Mouse (Mus musculus) ovary, adult 10 weeks (tissue): ENCODE measurements around the gene Parpbp. TPM values are rescaled to one million over a fixed set of nuclear protein-coding genes. Genes with fewer than 3 reads are reported as not detected.

Experiments used
- polyA plus RNA-seq: library from polyadenylated mRNA; stranded (reverse); fragments of 350-450 nt; fragmentation: Illumina TruSeq; extraction: RNeasy Lipid Tissue Mini Kit (QIAGEN cat#74804); gene quantifications from one replicate; pipeline ENCODE4 v1.2.3, GENCODE M21; 2014

The Parpbp gene
- polyA plus RNA-seq: 14.4 TPM

DNA sequence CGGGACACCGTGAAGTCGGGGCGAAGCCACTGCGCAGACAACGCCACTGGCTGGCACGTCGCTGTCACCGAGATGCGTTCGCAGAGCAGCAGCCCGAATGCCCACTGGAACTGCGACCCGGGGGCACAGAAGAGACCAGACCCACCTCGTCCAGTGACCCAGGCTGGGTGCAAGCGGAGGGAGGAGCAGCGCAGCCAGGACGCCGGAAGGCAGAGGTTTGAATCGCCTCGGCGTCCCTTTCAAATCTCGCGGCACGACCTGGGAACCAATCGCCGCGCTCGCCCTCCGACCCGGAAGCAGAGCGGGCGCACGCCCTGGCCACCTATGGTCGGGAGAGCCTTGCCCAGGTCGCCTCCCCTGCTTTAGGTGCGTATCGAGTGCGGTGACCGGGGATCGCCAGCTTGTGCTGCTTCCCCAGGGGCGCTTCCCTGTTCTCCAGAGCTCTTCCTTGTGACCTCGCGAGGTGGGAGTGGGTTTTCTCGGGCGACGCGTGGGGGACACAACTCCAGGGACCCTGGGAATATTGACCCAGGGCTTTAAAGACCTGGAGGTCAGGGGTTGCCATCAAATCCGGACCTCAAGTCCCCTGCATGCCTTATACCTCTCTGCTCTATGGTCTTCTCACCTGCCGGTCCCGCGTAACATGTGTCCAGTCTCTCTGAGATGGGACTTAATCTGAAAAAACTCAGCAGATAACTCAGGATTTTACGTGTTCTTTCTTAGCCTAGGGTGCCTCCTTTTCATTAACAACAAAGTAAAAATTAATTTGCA is at the start of gene Parpbp, which contains the start of gene Nup37:
Gene Parpbp (minus strand): TSS at position 235 of the 771 bp plus-strand sequence.
Gene Nup37 (plus strand): TSS at position 286 of the 771 bp plus-strand sequence.

GRCm38 (mm10) chr10:88090772-88091171 is 56.0 kb downstream of the Parpbp start, which contains the start of gene Pmch:
Gene Pmch (plus strand): TSS chr10:88091072.

Other genes starting within 250 kb of the Parpbp start
- not detected for gene Pmch, start 55.9 kb downstream of the Parpbp start, polyA plus RNA-seq
- 24.6 TPM for gene Nup37, start 51 bp upstream of the Parpbp start, polyA plus RNA-seq
- gene Washc3, start 54.2 kb upstream of the Parpbp start, polyA plus RNA-seq: 68.1 TPM
- gene Dram1, start 232.1 kb upstream of the Parpbp start, polyA plus RNA-seq: 12.0 TPM
- gene Gnptab, start 232.2 kb upstream of the Parpbp start, polyA plus RNA-seq: 63.8 TPM